In the genomic region with DNA sequence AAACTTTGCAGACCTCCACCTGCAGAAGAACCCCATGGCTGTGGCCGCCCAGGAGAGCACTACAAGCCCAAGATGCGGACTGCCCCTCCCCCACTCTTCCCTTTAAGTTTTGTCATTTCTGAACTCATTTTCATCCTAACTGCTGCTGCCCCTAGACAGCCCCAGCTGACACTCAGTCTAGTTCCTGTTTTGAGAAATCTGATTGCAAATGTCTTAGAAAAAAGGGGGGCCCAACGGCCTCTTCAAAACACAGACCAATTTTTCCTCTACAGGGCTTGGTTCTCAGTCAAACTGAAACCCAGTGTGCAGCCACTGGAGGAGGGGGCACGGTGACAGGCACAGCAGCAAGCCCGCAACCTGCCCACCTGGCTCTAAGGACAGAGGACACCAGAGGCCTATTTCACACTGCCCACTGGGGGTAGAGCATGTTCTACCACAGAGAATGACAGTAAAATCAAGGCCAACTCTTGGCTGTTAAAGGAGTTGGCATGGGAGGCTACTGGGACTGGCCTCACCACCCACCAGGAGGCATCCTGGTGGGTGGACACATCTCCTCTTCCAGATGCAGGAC, we compare ENCODE assay signal across 9 mouse cellular contexts. TPM values are rescaled to one million over a fixed set of nuclear protein-coding genes. Genes with fewer than 3 reads are reported as not detected.
A peak's percentile ranks its signal among the peaks of the same experiment; 100 is the strongest.
DNase-seq lines count a peak whose midpoint lies in the region; ATAC-seq lines count a peak whose summit lies in the region.
"Had no signal": no experiment of that assay in that cellular context is flagged by ENCODE, and none has a peak within 500 bp of the region (broad histone marks: within the 10 kb centered on the region; RNA-seq: fewer than 3 reads in every experiment).

No protein-coding gene starts in this region.

- H3K4me2 ChIP-seq in hindbrain, embryonic 15.5 days: peak overlapping the region; percentile 83
- H3K4me2 ChIP-seq in stomach, embryonic 15.5 days: peak overlapping the region; percentile 71

- H3K9me3 ChIP-seq in heart, embryonic 10.5 days: no peaks in the 10 kb centered on the region
- H3K9me3 ChIP-seq in hindbrain, embryonic 15.5 days: no peaks in the 10 kb centered on the region
- H3K9me3 ChIP-seq in stomach, embryonic 15.5 days: no peaks in the 10 kb centered on the region

- ATAC-seq in common myeloid progenitor, adult 5-6 weeks (replicated peaks; ENCODE audit: low read depth, poor library complexity, severe bottlenecking): peak; percentile 16
- no peak for ATAC-seq in hindbrain, embryonic 15.5 days (ENCODE audit: low FRiP score, low read depth)
- ATAC-seq in stomach, embryonic 15.5 days (ENCODE audit: insufficient read depth, low FRiP score, low read depth): no peak
- ATAC-seq: Patski had no signal

- H3K36me3 ChIP-seq in heart, embryonic 10.5 days: no peaks in the 10 kb centered on the region
- no peaks in the 10 kb centered on the region for H3K36me3 ChIP-seq in hindbrain, embryonic 15.5 days
- H3K36me3 ChIP-seq in stomach, embryonic 15.5 days: no peaks in the 10 kb centered on the region

- no peaks in the 10 kb centered on the region for H3K27me3 ChIP-seq in heart, embryonic 10.5 days (ENCODE audit: insufficient read depth, poor library complexity, severe bottlenecking)
- H3K27me3 ChIP-seq in hindbrain, embryonic 15.5 days: no peaks in the 10 kb centered on the region
- no peaks in the 10 kb centered on the region for H3K27me3 ChIP-seq in stomach, embryonic 15.5 days (replicated peaks)
- H3K27me3 ChIP-seq: Patski had no signal

- no peak overlapping the region; the same call in 1 of the 2 replicates for H3K27ac ChIP-seq in heart, embryonic 10.5 days
- 0 out of 2 replicates have a peak overlapping the region, but pooled peaks have one; percentile 20 for H3K27ac ChIP-seq in hindbrain, embryonic 15.5 days (replicated peaks)
- H3K27ac ChIP-seq in stomach, embryonic 15.5 days: peak overlapping the region; percentile 80

- H3K4me1 ChIP-seq in heart, embryonic 10.5 days: peaks cover 64% of the 10 kb centered on the region
- H3K4me1 ChIP-seq in hindbrain, embryonic 15.5 days (replicated peaks): peaks cover 72% of the 10 kb centered on the region
- peaks cover 62% of the 10 kb centered on the region for H3K4me1 ChIP-seq in stomach, embryonic 15.5 days

- H3K4me3 ChIP-seq in heart, embryonic 10.5 days: peak overlapping the region; percentile 84
- H3K4me3 ChIP-seq in hindbrain, embryonic 15.5 days: peak overlapping the region; percentile 92
- H3K4me3 ChIP-seq in stomach, embryonic 15.5 days (replicated peaks): peak overlapping the region; percentile 79

- H3K9ac ChIP-seq in hindbrain, embryonic 15.5 days: peak overlapping the region; percentile 92; the same call in 1 of the 2 replicates
- H3K9ac ChIP-seq in stomach, embryonic 15.5 days: peak overlapping the region; percentile 80; the same call in 1 of the 2 replicates

- WGBS in heart, embryonic 10.5 days: 68% methylated on average over 5 of the region's 5 CpGs
- 80% methylated on average over 5 of the region's 5 CpGs for WGBS in hindbrain, embryonic 15.5 days
- 46% methylated on average over 5 of the region's 5 CpGs for WGBS in stomach, embryonic 15.5 days

- DNase-seq in heart, embryonic 10.5 days (ENCODE audit: low spot score): no peak
- DNase-seq in heart, postnatal 4 days: no peak
- peak; percentile 44 for DNase-seq in lung, postnatal 10 days
- no peak for DNase-seq in urinary bladder, postnatal 10 days (ENCODE audit: low spot score)
- no peak for DNase-seq in retina, postnatal 1 day

RNA-seq across cellular contexts. Expression of a gene that starts 1.7 kb away (rescaled TPM):
- polyA plus RNA-seq in heart, embryonic 10.5 days (2016; fragmentation: Nextera tagmentation; extraction: Ambion mirVana): 12.0 and 16.5 TPM in 2 replicates
- total RNA-seq in heart, postnatal 4 days (2021): 10 to 100 TPM; 46.2 to 54.0 TPM
- 186 and 204 TPM in 2 replicates for total RNA-seq in common myeloid progenitor, adult 5-6 weeks (2017)
- polyA plus RNA-seq in hindbrain, embryonic 15.5 days (2015; fragmentation: Nextera tagmentation; extraction: Ambion mirVana): 25.7 and 31.9 TPM in 2 replicates
- 18.5 and 18.7 TPM in 2 replicates for polyA plus RNA-seq in stomach, embryonic 15.5 days (2015; fragmentation: Nextera tagmentation; extraction: Ambion mirVana)

RNA-seq across cellular contexts. Expression of a gene that starts 21.4 kb away (rescaled TPM):
- polyA plus RNA-seq in heart, embryonic 10.5 days (2016; fragmentation: Nextera tagmentation; extraction: Ambion mirVana): 1.9 and 3.6 TPM in 2 replicates
- total RNA-seq in heart, postnatal 4 days (2021): 1 to 10 TPM; 1.1 to 1.3 TPM
- total RNA-seq in common myeloid progenitor, adult 5-6 weeks (2017): 0.58 and 3.7 TPM in 2 replicates
- polyA plus RNA-seq in hindbrain, embryonic 15.5 days (2015; fragmentation: Nextera tagmentation; extraction: Ambion mirVana): 58.3 and 63.4 TPM in 2 replicates
- polyA plus RNA-seq in stomach, embryonic 15.5 days (2015; fragmentation: Nextera tagmentation; extraction: Ambion mirVana): 9.5 TPM in 2 replicates

RNA-seq across cellular contexts. Expression of a gene that starts 35.4 kb away (rescaled TPM):
- polyA plus RNA-seq in heart, embryonic 10.5 days (2016; fragmentation: Nextera tagmentation; extraction: Ambion mirVana): 2.9 and 3.5 TPM in 2 replicates
- total RNA-seq in heart, postnatal 4 days (2021): 1 to 10 TPM; 8.4 to 9.0 TPM
- total RNA-seq in common myeloid progenitor, adult 5-6 weeks (2017): 13.6 and 22.7 TPM in 2 replicates
- polyA plus RNA-seq in hindbrain, embryonic 15.5 days (2015; fragmentation: Nextera tagmentation; extraction: Ambion mirVana): 15.9 and 18.5 TPM in 2 replicates
- 27.6 and 32.6 TPM in 2 replicates for polyA plus RNA-seq in stomach, embryonic 15.5 days (2015; fragmentation: Nextera tagmentation; extraction: Ambion mirVana)
